Mouse (Mus musculus): ENCODE results near the gene Rbm20.

DNA sequence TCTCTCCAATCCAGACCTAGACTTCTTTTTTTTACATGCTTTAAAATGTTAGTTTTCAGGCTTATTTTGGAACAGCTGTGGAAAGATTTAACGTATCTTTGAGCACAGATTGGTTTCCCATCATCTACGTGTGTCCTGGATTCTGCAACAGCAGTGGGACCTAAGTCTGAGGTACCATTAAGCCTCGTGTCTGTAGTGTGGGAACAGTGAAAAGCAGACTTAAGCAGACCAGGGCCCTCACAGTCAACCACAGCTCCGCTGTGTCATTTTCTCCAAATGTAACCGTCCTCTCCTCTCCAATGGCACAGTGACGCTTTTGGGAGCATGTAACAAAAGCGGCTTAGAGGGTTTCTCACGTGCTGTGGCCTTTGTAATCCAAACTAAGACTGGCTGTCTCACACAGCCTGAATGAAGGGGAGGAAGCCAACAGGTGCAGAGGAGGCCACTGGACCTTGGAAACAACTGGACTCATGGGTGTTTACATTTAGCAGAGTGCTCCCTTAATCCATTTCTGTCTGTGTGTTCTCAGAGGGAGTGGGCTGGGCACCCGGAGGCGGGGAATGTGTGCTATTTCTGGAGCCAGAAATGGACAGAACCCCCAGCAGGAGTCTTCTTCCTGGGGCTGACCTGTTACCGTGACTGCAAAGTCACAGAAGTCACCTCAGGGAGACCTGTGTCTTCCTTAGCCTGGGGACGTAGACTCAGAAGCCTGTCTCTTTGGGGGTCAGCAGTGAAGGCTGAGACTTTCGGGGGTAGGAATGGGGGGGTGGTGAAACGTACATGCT, 15.0 kb upstream of the Rbm20 start:
- TF ChIP-seq CTCF (IDR thresholded peaks at IDR 0.05; ENCODE audit: insufficient read depth, low read depth, low read length) (no peak), POLR2A (IDR thresholded peaks at IDR 0.05; ENCODE audit: insufficient read depth, low read depth, low read length) (no peak)
